ENCODE assay signal across 26 mouse cellular contexts in the genomic region with DNA sequence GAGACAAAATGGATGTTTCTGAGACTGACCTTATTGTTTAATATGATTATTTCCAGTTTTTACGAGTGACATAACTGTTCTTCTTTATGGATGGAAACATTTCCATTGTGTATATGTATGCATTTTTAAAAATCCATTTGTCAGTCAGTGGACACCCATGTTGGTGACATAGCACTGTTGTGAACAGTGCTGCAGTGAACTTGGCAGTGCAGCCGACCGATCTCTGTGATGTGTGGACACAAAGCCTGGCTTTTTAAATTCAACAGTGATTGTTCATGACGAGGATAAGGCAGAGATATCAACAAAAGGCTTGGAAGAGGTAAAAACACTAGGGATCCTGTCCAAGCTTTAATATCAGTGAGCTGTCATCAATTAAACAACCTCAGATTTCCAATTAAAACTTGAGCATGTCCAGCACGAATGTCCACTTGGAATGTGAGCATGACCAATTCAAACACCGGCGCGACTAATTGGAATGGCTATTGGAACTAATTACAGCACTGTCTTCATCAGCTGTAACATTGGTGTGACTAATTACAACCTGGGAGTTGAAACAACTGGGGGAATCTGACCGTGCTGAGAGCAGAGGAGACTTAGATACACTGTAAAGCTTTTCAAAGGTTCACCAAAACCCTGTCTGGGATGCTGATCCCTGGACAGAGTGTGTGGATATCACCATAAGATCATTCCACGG.
DNase-seq lines count a peak whose midpoint lies in the region; ATAC-seq lines count a peak whose summit lies in the region.
"Had no signal": no experiment of that assay in that cellular context is flagged by ENCODE, and none has a peak within 500 bp of the region (broad histone marks: within the 10 kb centered on the region; RNA-seq: fewer than 3 reads in every experiment).

No protein-coding gene starts in this region.

- no peak overlapping the region for H3K9ac ChIP-seq in forebrain, embryonic 11.5 days (ENCODE audit: low read length)
- H3K9ac ChIP-seq in forebrain, embryonic 16.5 days (replicated peaks; ENCODE audit: low read depth, low read length) = no peak overlapping the region
- H3K9ac ChIP-seq in midbrain, embryonic 11.5 days (ENCODE audit: low read length) = no peak overlapping the region
- no peak overlapping the region for H3K9ac ChIP-seq in hindbrain, embryonic 16.5 days (ENCODE audit: low read depth, low read length)
- H3K9ac ChIP-seq in neural tube, embryonic 13.5 days = no peak overlapping the region
- H3K9ac ChIP-seq: embryonic facial prominence, embryonic 15.5 days; heart, embryonic 15.5 days; intestine, embryonic 15.5 days; lung, embryonic 14.5 days had no signal

- DNase-seq in forebrain, embryonic 11.5 days (ENCODE audit: low spot score) = no peak
- peak; percentile 84 for DNase-seq in midbrain, embryonic 11.5 days (ENCODE audit: low spot score, missing footprints)
- DNase-seq in midbrain, embryonic 10.5 days (ENCODE audit: low spot score) = no peak
- no peak for DNase-seq in layer of hippocampus, adult 9-11 months
- DNase-seq: adrenal gland, postnatal 25 days; cerebellum, adult 18-20 months; cerebellum, postnatal 25 days; embryo, embryonic 11 days; gastrocnemius, postnatal 36 days; heart, postnatal 4 days; kidney, adult 9 months; kidney, postnatal 25 days; left cerebral cortex, postnatal 4 days; lung, embryonic 14.5 days; lung, postnatal 36 days; thymus, postnatal 25 days had no signal

- H3K4me1 ChIP-seq in forebrain, embryonic 11.5 days (replicated peaks; ENCODE audit: control insufficient read depth, insufficient read depth, low read length) = no peaks in the 10 kb centered on the region; the same call in 1 of the 2 replicates
- no peaks in the 10 kb centered on the region for H3K4me1 ChIP-seq in forebrain, embryonic 16.5 days (replicated peaks; ENCODE audit: control insufficient read depth, insufficient read depth, low read length)
- no peaks in the 10 kb centered on the region for H3K4me1 ChIP-seq in midbrain, embryonic 11.5 days (ENCODE audit: control insufficient read depth, insufficient read depth, low read length)
- peaks cover 24% of the 10 kb centered on the region for H3K4me1 ChIP-seq in midbrain, embryonic 10.5 days
- no peaks in the 10 kb centered on the region for H3K4me1 ChIP-seq in hindbrain, embryonic 16.5 days (ENCODE audit: control insufficient read depth, insufficient read depth, low read depth, low read length)
- peaks cover 12% of the 10 kb centered on the region for H3K4me1 ChIP-seq in neural tube, embryonic 13.5 days (replicated peaks)

- no peak overlapping the region for H3K4me2 ChIP-seq in forebrain, embryonic 11.5 days (ENCODE audit: low read depth, low read length, severe bottlenecking)
- no peak overlapping the region for H3K4me2 ChIP-seq in forebrain, embryonic 16.5 days (ENCODE audit: low read length)
- H3K4me2 ChIP-seq in midbrain, embryonic 11.5 days = no peak overlapping the region
- H3K4me2 ChIP-seq in hindbrain, embryonic 16.5 days (ENCODE audit: low read length) = no peak overlapping the region
- H3K4me2 ChIP-seq in neural tube, embryonic 13.5 days = no peak overlapping the region
- H3K4me2 ChIP-seq: embryonic facial prominence, embryonic 15.5 days; heart, embryonic 15.5 days; intestine, embryonic 15.5 days; liver, embryonic 11.5 days; lung, embryonic 14.5 days had no signal

- H3K4me3 ChIP-seq in forebrain, embryonic 11.5 days (ENCODE audit: low read depth, low read length) = no peak overlapping the region
- H3K4me3 ChIP-seq in forebrain, embryonic 16.5 days (replicated peaks; ENCODE audit: low read length) = no peak overlapping the region
- H3K4me3 ChIP-seq in midbrain, embryonic 11.5 days (ENCODE audit: low read depth, low read length) = no peak overlapping the region
- H3K4me3 ChIP-seq in midbrain, embryonic 10.5 days = no peak overlapping the region
- H3K4me3 ChIP-seq in hindbrain, embryonic 16.5 days (ENCODE audit: low read length) = no peak overlapping the region
- H3K4me3 ChIP-seq in neural tube, embryonic 13.5 days = no peak overlapping the region
- H3K4me3 ChIP-seq: embryonic facial prominence, embryonic 15.5 days; heart, embryonic 15.5 days; intestine, embryonic 15.5 days; left cerebral cortex, adult 2 months had no signal

- no peak overlapping the region for H3K27ac ChIP-seq in forebrain, embryonic 11.5 days (ENCODE audit: low read depth, low read length)
- no peak overlapping the region for H3K27ac ChIP-seq in forebrain, embryonic 16.5 days (ENCODE audit: low read length)
- no peak overlapping the region for H3K27ac ChIP-seq in midbrain, embryonic 11.5 days (ENCODE audit: low read depth, low read length)
- H3K27ac ChIP-seq in midbrain, embryonic 10.5 days (replicated peaks) = no peak overlapping the region
- H3K27ac ChIP-seq in hindbrain, embryonic 16.5 days (ENCODE audit: low read depth, low read length) = no peak overlapping the region
- H3K27ac ChIP-seq in neural tube, embryonic 13.5 days (replicated peaks) = no peak overlapping the region
- H3K27ac ChIP-seq: embryonic facial prominence, embryonic 15.5 days; heart, embryonic 15.5 days; intestine, embryonic 15.5 days; left cerebral cortex, adult 2 months had no signal

- no peaks in the 10 kb centered on the region for H3K36me3 ChIP-seq in forebrain, embryonic 11.5 days (ENCODE audit: control insufficient read depth, insufficient read depth, low read length)
- H3K36me3 ChIP-seq in forebrain, embryonic 16.5 days (ENCODE audit: control insufficient read depth, insufficient read depth) = no peaks in the 10 kb centered on the region
- H3K36me3 ChIP-seq in midbrain, embryonic 11.5 days (ENCODE audit: control insufficient read depth, insufficient read depth, low read length) = no peaks in the 10 kb centered on the region
- no peaks in the 10 kb centered on the region for H3K36me3 ChIP-seq in midbrain, embryonic 10.5 days
- H3K36me3 ChIP-seq in hindbrain, embryonic 16.5 days (ENCODE audit: control insufficient read depth, insufficient read depth, low read length) = no peaks in the 10 kb centered on the region
- H3K36me3 ChIP-seq in neural tube, embryonic 13.5 days = no peaks in the 10 kb centered on the region
- H3K36me3 ChIP-seq: embryonic facial prominence, embryonic 15.5 days; G1E; heart, embryonic 15.5 days; intestine, embryonic 15.5 days had no signal

- WGBS in forebrain, embryonic 11.5 days = 59% methylated on average over 10 of the region's 10 CpGs
- 36% methylated on average over 10 of the region's 10 CpGs for WGBS in forebrain, embryonic 16.5 days
- 65% methylated on average over 10 of the region's 10 CpGs for WGBS in midbrain, embryonic 11.5 days
- 75% methylated on average over 10 of the region's 10 CpGs for WGBS in midbrain, embryonic 10.5 days
- 48% methylated on average over 10 of the region's 10 CpGs for WGBS in hindbrain, embryonic 16.5 days
- 45% methylated on average over 10 of the region's 10 CpGs for WGBS in neural tube, embryonic 13.5 days

- ATAC-seq in forebrain, embryonic 11.5 days (replicated peaks; ENCODE audit: low FRiP score) = peak; percentile 40
- ATAC-seq in forebrain, embryonic 16.5 days = no peak
- peak; percentile 28; the same call in 1 of the 2 replicates for ATAC-seq in midbrain, embryonic 11.5 days (ENCODE audit: low FRiP score)
- peak; percentile 65 for ATAC-seq in hindbrain, embryonic 16.5 days
- ATAC-seq in neural tube, embryonic 13.5 days (ENCODE audit: low read depth) = peak; percentile 63; the same call in 1 of the 2 replicates
- ATAC-seq in CD4-positive, CD25-positive, alpha-beta regulatory T cell, adult 4 months = no peak
- ATAC-seq: intestine, embryonic 15.5 days had no signal

- H3K9me3 ChIP-seq in forebrain, embryonic 11.5 days (ENCODE audit: control insufficient read depth, low read length) = no peaks in the 10 kb centered on the region
- no peaks in the 10 kb centered on the region for H3K9me3 ChIP-seq in forebrain, embryonic 16.5 days (ENCODE audit: control insufficient read depth, low read length)
- H3K9me3 ChIP-seq in midbrain, embryonic 11.5 days (ENCODE audit: control insufficient read depth, low read length) = no peaks in the 10 kb centered on the region
- no peaks in the 10 kb centered on the region for H3K9me3 ChIP-seq in midbrain, embryonic 10.5 days (replicated peaks)
- no peaks in the 10 kb centered on the region for H3K9me3 ChIP-seq in hindbrain, embryonic 16.5 days (ENCODE audit: control insufficient read depth, low read length)
- no peaks in the 10 kb centered on the region for H3K9me3 ChIP-seq in neural tube, embryonic 13.5 days
- H3K9me3 ChIP-seq: embryonic facial prominence, embryonic 15.5 days; heart, embryonic 15.5 days; intestine, embryonic 15.5 days had no signal

- H3K27me3 ChIP-seq in forebrain, embryonic 11.5 days (ENCODE audit: control insufficient read depth, insufficient read depth, low read length) = no peaks in the 10 kb centered on the region
- H3K27me3 ChIP-seq in forebrain, embryonic 16.5 days (replicated peaks; ENCODE audit: control insufficient read depth, insufficient read depth, low read length) = no peaks in the 10 kb centered on the region
- no peaks in the 10 kb centered on the region for H3K27me3 ChIP-seq in midbrain, embryonic 11.5 days (ENCODE audit: control insufficient read depth, insufficient read depth, low read length)
- peaks cover 4% of the 10 kb centered on the region; the same call in 1 of the 2 replicates for H3K27me3 ChIP-seq in midbrain, embryonic 10.5 days (ENCODE audit: low read depth, poor library complexity, severe bottlenecking)
- H3K27me3 ChIP-seq in hindbrain, embryonic 16.5 days (replicated peaks; ENCODE audit: control insufficient read depth, insufficient read depth, low read length) = peaks cover 9% of the 10 kb centered on the region
- peaks cover 96% of the 10 kb centered on the region for H3K27me3 ChIP-seq in neural tube, embryonic 13.5 days
- H3K27me3 ChIP-seq: embryonic facial prominence, embryonic 15.5 days; heart, embryonic 15.5 days; intestine, embryonic 15.5 days had no signal

Comparison
In these comparisons a context has a peak if more than half of its experiments do, and no peak if none do; other contexts are left out.
1. ATAC-seq: peak in forebrain, embryonic 11.5 days (single experiment), midbrain, embryonic 11.5 days (single experiment), hindbrain, embryonic 16.5 days (single experiment) and neural tube, embryonic 13.5 days (single experiment); none in forebrain, embryonic 16.5 days (single experiment) and CD4-positive, CD25-positive, alpha-beta regulatory T cell, adult 4 months (single experiment).